Mouse (Mus musculus) C2C12 (cell line): ENCODE data around the gene Tpbgl. TPM values are rescaled to one million over a fixed set of nuclear protein-coding genes. Genes with fewer than 3 reads are reported as not detected.
A peak's percentile ranks its signal among the peaks of the same experiment; 100 is the strongest.

ENCODE experiments used
- H3K27me3 ChIP-seq: one replicate; pipeline ENCODE4 v1.6.1; 2011; ENCODE audit not compliant: control insufficient read depth, insufficient read depth, insufficient read length
- H3K36me3 ChIP-seq: one replicate; pipeline ENCODE4 v1.6.1; 2011; ENCODE audit not compliant: control insufficient read depth, insufficient read depth
- H3K4me3 ChIP-seq: one replicate; pipeline ENCODE4 v1.5.1; 2011; ENCODE audit warnings: mild to moderate bottlenecking, control low read depth; ENCODE audit not compliant: poor library complexity, insufficient read depth, severe bottlenecking
- H3K79me2 ChIP-seq: one replicate; pipeline ENCODE4 v1.6.1; 2011; ENCODE audit not compliant: control insufficient read depth, insufficient read depth
- H3K79me3 ChIP-seq: one replicate; pipeline ENCODE4 v1.6.1; 2011; ENCODE audit warnings: low read depth, control low read depth
- H3ac ChIP-seq: one replicate; pipeline ENCODE3; 2011; ENCODE audit warnings: low read depth; ENCODE audit not compliant: control insufficient read depth, insufficient read length
- CEBPB ChIP-seq: IDR thresholded peaks from one replicate; pipeline ENCODE4 v1.6.1; 2011; ENCODE audit warnings: low read depth, mild to moderate bottlenecking, control low read depth, moderate library complexity
- CTCF ChIP-seq: IDR thresholded peaks from one replicate; pipeline ENCODE4 v1.5.1; 2011; ENCODE audit not compliant: control insufficient read depth, insufficient read depth, insufficient read length
- FOSL1 ChIP-seq: IDR thresholded peaks from one replicate; pipeline ENCODE4 v1.8.0; 2011; ENCODE audit warnings: mild to moderate bottlenecking, low read length; ENCODE audit not compliant: poor library complexity, insufficient read depth, severe bottlenecking
- MAX ChIP-seq: IDR thresholded peaks from one replicate; pipeline ENCODE4 v1.6.1; 2011; ENCODE audit warnings: mild to moderate bottlenecking, control low read depth
- MYOD1 ChIP-seq: IDR thresholded peaks from one replicate; pipeline ENCODE4 v1.6.1; 2011; ENCODE audit warnings: low read depth; ENCODE audit not compliant: control insufficient read depth, insufficient read length
- MYOG ChIP-seq: IDR thresholded peaks from one replicate; pipeline ENCODE4 v1.6.1; 2011; ENCODE audit not compliant: control insufficient read depth, insufficient read length; ENCODE audit errors: extremely low read depth
- USF1 ChIP-seq: IDR thresholded peaks from one replicate; pipeline ENCODE4 v1.6.1; 2011; ENCODE audit warnings: low read depth, mild to moderate bottlenecking, control low read depth, moderate library complexity
- polyA plus RNA-seq: library from polyadenylated mRNA; unstranded; fragments of >200 nt; fragmentation: generic; extraction: Trizol; gene quantifications from one replicate; pipeline ENCODE4 v1.2.1, GENCODE M21; 2012; ENCODE audit warnings: missing spikeins

Tpbgl gene
- polyA plus RNA-seq, 1 experiment = not detected

- no peak overlapping the region for H3ac ChIP-seq
- no peaks in the 10 kb centered on the region for H3K79me2 ChIP-seq
- H3K4me3 ChIP-seq = no peak overlapping the region
- H3K27me3 ChIP-seq = no peaks in the 10 kb centered on the region
- TF ChIP-seq MAX = no peak
- H3K36me3 ChIP-seq = no peaks in the 10 kb centered on the region
- H3K79me3 ChIP-seq = no peaks in the 10 kb centered on the region
Measured at GRCm38 (mm10) chr7:99593868-99594803, 32.8 kb downstream of the Tpbgl start.

DNA sequence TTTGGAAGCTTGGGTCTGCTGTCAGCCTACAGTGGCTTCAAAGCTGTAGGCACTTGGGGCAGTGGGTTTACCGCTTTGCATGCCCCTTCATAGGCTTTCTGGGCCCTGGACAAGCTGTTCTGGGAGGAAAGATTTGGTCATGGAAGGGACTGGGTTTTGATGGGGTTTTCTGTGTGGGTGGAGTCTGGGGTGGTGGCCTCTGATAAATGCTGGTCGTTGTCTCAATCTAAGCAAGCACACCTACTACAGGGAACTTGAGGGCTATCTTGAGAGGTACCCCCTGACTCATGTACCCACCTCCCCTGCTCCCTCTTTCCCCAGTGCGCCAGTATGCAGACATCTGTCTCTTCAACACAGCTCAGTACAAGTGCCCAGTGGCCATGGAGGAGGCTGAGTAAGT lies 34.2 kb downstream of the Tpbgl start:
- Histone ChIP-seq H3K27me3 (no peaks in the 10 kb centered on the region), H3K79me2 (no peaks in the 10 kb centered on the region), H3K4me3 (no peak overlapping the region)

GRCm38 (mm10) chr7:99590646-99591045 lies 36.3 kb downstream of the Tpbgl start:
- Histone ChIP-seq H3K4me3 (no peak overlapping the region), H3K27me3 (no peaks in the 10 kb centered on the region), H3K79me3 (no peaks in the 10 kb centered on the region), H3ac (no peak overlapping the region), H3K36me3 (no peaks in the 10 kb centered on the region), H3K79me2 (no peaks in the 10 kb centered on the region)
- TF ChIP-seq MYOG = no peak
- TF ChIP-seq USF1 = no peak
- TF ChIP-seq FOSL1 = no peak
- no peak for TF ChIP-seq MYOD1
- TF ChIP-seq CEBPB = no peak
- no peak for TF ChIP-seq MAX
- no peak for TF ChIP-seq CTCF

More for the DNA sequence above, 34.2 kb downstream of the Tpbgl start:
- TF ChIP-seq MYOD1 (no peak), MYOG (no peak), CTCF (no peak), USF1 (no peak), MAX (no peak), FOSL1 (no peak), CEBPB (no peak)
- Histone ChIP-seq H3ac (no peak overlapping the region), H3K36me3 (no peaks in the 10 kb centered on the region), H3K79me3 (no peaks in the 10 kb centered on the region)

- Histone ChIP-seq H3ac (no peak overlapping the region), H3K27me3 (no peaks in the 10 kb centered on the region), H3K4me3 (no peak overlapping the region), H3K36me3 (no peaks in the 10 kb centered on the region), H3K79me3 (no peaks in the 10 kb centered on the region), H3K79me2 (no peaks in the 10 kb centered on the region)
- TF ChIP-seq USF1 = no peak
- peak; percentile 67 for TF ChIP-seq CTCF
Measured at GRCm38 (mm10) chr7:99590064-99590463, 36.8 kb downstream of the Tpbgl start.

DNA sequence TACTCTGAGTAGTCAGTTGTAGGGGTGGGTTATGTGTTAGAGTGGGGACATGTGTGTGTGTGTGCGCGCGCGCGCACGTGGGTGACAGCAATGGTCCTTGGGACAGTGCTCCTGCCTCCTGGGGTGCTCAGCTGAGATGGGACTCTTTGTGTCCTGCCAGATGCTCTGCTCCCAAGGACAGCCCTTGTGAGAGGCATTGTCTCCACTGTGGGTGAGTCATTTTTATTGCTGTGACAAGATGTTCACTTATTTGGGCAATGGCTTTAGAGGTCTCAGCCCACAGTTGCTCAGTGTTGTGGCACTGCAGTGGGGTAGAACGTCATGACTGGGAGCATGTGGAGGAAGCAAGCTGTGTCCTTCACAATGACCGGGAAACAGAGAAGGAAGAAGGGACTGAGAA lies 40.9 kb downstream of the Tpbgl start:
- Histone ChIP-seq H3K4me3 (no peak overlapping the region), H3K27me3 (no peaks in the 10 kb centered on the region), H3ac (no peak overlapping the region), H3K79me2 (no peaks in the 10 kb centered on the region), H3K79me3 (no peaks in the 10 kb centered on the region), H3K36me3 (no peaks in the 10 kb centered on the region)
- TF ChIP-seq MAX (no peak), USF1 (no peak)

- H3K4me3 ChIP-seq = no peak overlapping the region
- H3K36me3 ChIP-seq = no peaks in the 10 kb centered on the region
- no peaks in the 10 kb centered on the region for H3K79me2 ChIP-seq
- H3ac ChIP-seq = no peak overlapping the region
- H3K27me3 ChIP-seq = no peaks in the 10 kb centered on the region
- TF ChIP-seq CEBPB (no peak), FOSL1 (no peak), MAX (no peak), USF1 (no peak), MYOG (no peak), MYOD1 (no peak), CTCF (no peak)
- no peaks in the 10 kb centered on the region for H3K79me3 ChIP-seq
Measured at GRCm38 (mm10) chr7:99583625-99584024, 43.3 kb downstream of the Tpbgl start.
